In genomic region chr15:82348258-82348998, GRCm38 (mm10) we compare ENCODE assay signal across 18 mouse cellular contexts. TPM values are rescaled to one million over a fixed set of nuclear protein-coding genes. Genes with fewer than 3 reads are reported as not detected.
DNase-seq lines count a peak whose midpoint lies in the region; ATAC-seq and TF ChIP-seq lines count a peak whose summit lies in the region.
"Had no signal": no experiment of that assay in that cellular context is flagged by ENCODE, and none has a peak within 500 bp of the region (broad histone marks: within the 10 kb centered on the region; RNA-seq: fewer than 3 reads in every experiment).

No protein-coding gene starts in this region.

- no peak for ATAC-seq in liver, postnatal 0 days
- ATAC-seq in erythroblast, adult 5-6 weeks (replicated peaks; ENCODE audit: low FRiP score, poor library complexity, severe bottlenecking) = no peak
- ATAC-seq: forebrain, embryonic 15.5 days; midbrain, embryonic 15.5 days had no signal

- H3K4me1 ChIP-seq in liver, postnatal 0 days (ENCODE audit: insufficient read depth) = peaks cover 65% of the 10 kb centered on the region

- H3K9me3 ChIP-seq in liver, postnatal 0 days (ENCODE audit: low read length) = no peaks in the 10 kb centered on the region
- H3K9me3 ChIP-seq: forebrain, embryonic 15.5 days; kidney, embryonic 15.5 days; limb, embryonic 15.5 days; midbrain, embryonic 15.5 days had no signal

- WGBS in liver, postnatal 0 days (ENCODE audit: insufficient replicate concordance) = 79% methylated on average over 8 of the region's 8 CpGs

- no peak for TF ChIP-seq CTCF in liver, postnatal 0 days (IDR thresholded peaks at IDR 0.05; ENCODE audit: low read depth)

- no peak overlapping the region for H3K4me3 ChIP-seq in liver, postnatal 0 days (ENCODE audit: low read depth, low read length)
- H3K4me3 ChIP-seq: forebrain, embryonic 15.5 days; limb, embryonic 15.5 days; midbrain, embryonic 15.5 days had no signal

- H3K27ac ChIP-seq in liver, postnatal 0 days (ENCODE audit: low read depth) = no peak overlapping the region; the same call in 1 of the 2 replicates
- H3K27ac ChIP-seq: forebrain, embryonic 15.5 days; limb, embryonic 15.5 days; midbrain, embryonic 15.5 days had no signal

- no peaks in the 10 kb centered on the region for H3K27me3 ChIP-seq in liver, postnatal 0 days (ENCODE audit: insufficient read depth, low read length)
- H3K27me3 ChIP-seq: forebrain, embryonic 15.5 days; kidney, embryonic 15.5 days; limb, embryonic 15.5 days; midbrain, embryonic 15.5 days had no signal

- TF ChIP-seq EP300 in liver, postnatal 0 days (IDR thresholded peaks at IDR 0.05; ENCODE audit: low read depth) = no peak

- DNase-seq in adrenal gland, adult (ENCODE audit: inconsistent age in 2 of 2, low spot score in 1 of 2) = peak; percentile 9 to 52
- DNase-seq in adrenal gland, adult 2 months = no peak
- peak; percentile 2 for DNase-seq in thymus, postnatal 14 days
- DNase-seq in thymus, postnatal 4 days = no peak
- no peak for DNase-seq in liver, postnatal 0 days
- DNase-seq in layer of hippocampus, postnatal 14 days (ENCODE audit: low spot score in 2 of 2) = no peak
- DNase-seq in spleen, postnatal 14 days (ENCODE audit: low spot score in 2 of 2) = no peak
- DNase-seq: adrenal gland, postnatal 10 days; cerebellum, adult 9-11 months; gastrocnemius, postnatal 10 days; heart, postnatal 4 days; lung, postnatal 14 days; right cerebral cortex, postnatal 14 days had no signal

- H3K4me2 ChIP-seq in liver, postnatal 0 days (ENCODE audit: low read depth, low read length) = peak overlapping the region; percentile 91; the same call in 1 of the 2 replicates
- H3K4me2 ChIP-seq: limb, embryonic 15.5 days; midbrain, embryonic 15.5 days had no signal

- no peak overlapping the region for H3K9ac ChIP-seq in liver, postnatal 0 days (replicated peaks)
- H3K9ac ChIP-seq: forebrain, embryonic 15.5 days; kidney, embryonic 15.5 days; limb, embryonic 15.5 days; midbrain, embryonic 15.5 days had no signal

- H3K36me3 ChIP-seq in liver, postnatal 0 days (replicated peaks; ENCODE audit: insufficient read depth, low read length) = peaks cover 40% of the 10 kb centered on the region

RNA-seq across cellular contexts. Expression of gene Ndufa6, which starts 5.7 kb away (rescaled TPM):
- 100 to 1,000 TPM; 454 to 511 TPM for total RNA-seq in adrenal gland, adult 2 months (2021)
- 169 and 274 TPM in 2 replicates for polyA plus RNA-seq in adrenal gland, adult 2 months (2012; rRNA removed)
- polyA plus RNA-seq in liver, postnatal 0 days (2015; fragmentation: Nextera tagmentation; extraction: Ambion mirVana) = 642 and 691 TPM in 2 replicates
- 34.2 and 88.6 TPM in 2 replicates for total RNA-seq in erythroblast, adult 5-6 weeks (2015; ENCODE audit: low replicate concordance)
- 55.3 and 85.6 TPM in 2 replicates for total RNA-seq in erythroblast, adult 5-6 weeks (2017; ENCODE audit: low replicate concordance)
- total RNA-seq in layer of hippocampus, postnatal 14 days (2021) = 100 to 1,000 TPM; 203 to 221 TPM

RNA-seq across cellular contexts. Expression of gene Smdt1, which starts 9.7 kb away (rescaled TPM):
- total RNA-seq in adrenal gland, adult 2 months (2021) = 100 to 1,000 TPM; 187 to 197 TPM
- polyA plus RNA-seq in adrenal gland, adult 2 months (2012; rRNA removed) = 190 and 213 TPM in 2 replicates
- 145 and 151 TPM in 2 replicates for polyA plus RNA-seq in liver, postnatal 0 days (2015; fragmentation: Nextera tagmentation; extraction: Ambion mirVana)
- 91.5 and 150 TPM in 2 replicates for total RNA-seq in erythroblast, adult 5-6 weeks (2015; ENCODE audit: low replicate concordance)
- total RNA-seq in erythroblast, adult 5-6 weeks (2017; ENCODE audit: low replicate concordance) = 42.7 and 69.4 TPM in 2 replicates
- 100 to 1,000 TPM; 147 to 152 TPM for total RNA-seq in layer of hippocampus, postnatal 14 days (2021)

RNA-seq across cellular contexts. Expression of gene Pheta2, which starts 9.7 kb away (rescaled TPM):
- total RNA-seq in adrenal gland, adult 2 months (2021) = 1 to 10 TPM in 1 of 2 experiments, under 1 TPM in 1; 0.40 to 1.1 TPM
- polyA plus RNA-seq in adrenal gland, adult 2 months (2012; rRNA removed) = 0.44 and 0.55 TPM in 2 replicates
- 16.1 and 17.5 TPM in 2 replicates for polyA plus RNA-seq in liver, postnatal 0 days (2015; fragmentation: Nextera tagmentation; extraction: Ambion mirVana)
- total RNA-seq in erythroblast, adult 5-6 weeks (2015; ENCODE audit: low replicate concordance) = 22.7 and 44.9 TPM in 2 replicates
- 79.0 and 86.0 TPM in 2 replicates for total RNA-seq in erythroblast, adult 5-6 weeks (2017; ENCODE audit: low replicate concordance)
- total RNA-seq in layer of hippocampus, postnatal 14 days (2021) = under 1 TPM; 0.39 to 0.45 TPM

RNA-seq across cellular contexts. Expression of gene Naga, which starts 9.7 kb away (rescaled TPM):
- 10 to 100 TPM; 62.8 to 64.0 TPM for total RNA-seq in adrenal gland, adult 2 months (2021)
- polyA plus RNA-seq in adrenal gland, adult 2 months (2012; rRNA removed) = 136 and 165 TPM in 2 replicates
- polyA plus RNA-seq in liver, postnatal 0 days (2015; fragmentation: Nextera tagmentation; extraction: Ambion mirVana) = 34.6 TPM in 2 replicates
- total RNA-seq in erythroblast, adult 5-6 weeks (2015; ENCODE audit: low replicate concordance) = 49.5 and 74.2 TPM in 2 replicates
- 22.7 and 56.3 TPM in 2 replicates for total RNA-seq in erythroblast, adult 5-6 weeks (2017; ENCODE audit: low replicate concordance)
- total RNA-seq in layer of hippocampus, postnatal 14 days (2021) = 10 to 100 TPM; 38.2 to 39.3 TPM

RNA-seq across cellular contexts. Expression of gene Cyp2d22, which starts 31.6 kb away (rescaled TPM):
- total RNA-seq in adrenal gland, adult 2 months (2021) = 10 to 100 TPM; 37.9 to 39.6 TPM
- polyA plus RNA-seq in adrenal gland, adult 2 months (2012; rRNA removed) = 51.0 and 66.2 TPM in 2 replicates
- 42.0 and 44.9 TPM in 2 replicates for polyA plus RNA-seq in liver, postnatal 0 days (2015; fragmentation: Nextera tagmentation; extraction: Ambion mirVana)
- total RNA-seq in erythroblast, adult 5-6 weeks (2015; ENCODE audit: low replicate concordance) = not detected in 2 replicates
- 0.26 TPM in 1 of 2 replicates, not detected in the other for total RNA-seq in erythroblast, adult 5-6 weeks (2017; ENCODE audit: low replicate concordance)
- 10 to 100 TPM; 33.5 to 33.9 TPM for total RNA-seq in layer of hippocampus, postnatal 14 days (2021)

Comparison
In these comparisons a context has a peak if more than half of its experiments do, and no peak if none do; other contexts are left out.
1. DNase-seq: peak in adrenal gland, adult (2 of 2) and thymus, postnatal 14 days (single experiment); none in adrenal gland, adult 2 months (single experiment), thymus, postnatal 4 days (single experiment), liver, postnatal 0 days (single experiment), layer of hippocampus, postnatal 14 days (0 of 2) and spleen, postnatal 14 days (0 of 2).
2. RNA of gene Pheta2, which starts 9.7 kb away (total RNA-seq): 22.7 to 86.0 TPM in erythroblast, adult 5-6 weeks; 0.40 to 1.1 TPM in adrenal gland, adult 2 months and 0.39 to 0.45 TPM in layer of hippocampus, postnatal 14 days; every median in the first group is over 10 times any median in the second.